Mouse (Mus musculus) erythroblast, embryonic 14.5 days (primary cell): ENCODE results near the gene Gli2. TPM values are rescaled to one million over a fixed set of nuclear protein-coding genes. Genes with fewer than 3 reads are reported as not detected.

Experiments used
- H3K27me3 ChIP-seq: 2 replicates; pipeline ENCODE4 v1.6.1; 2012; ENCODE audit warnings: inconsistent platforms; ENCODE audit not compliant: control insufficient read depth
- H3K36me3 ChIP-seq: 2 replicates; pipeline ENCODE4 v1.6.1; 2012; ENCODE audit warnings: mild to moderate bottlenecking, inconsistent platforms; ENCODE audit not compliant: control insufficient read depth
- H3K4me1 ChIP-seq: 2 replicates; pipeline ENCODE4 v1.6.1; 2012; ENCODE audit warnings: inconsistent platforms; ENCODE audit not compliant: control insufficient read depth
- H3K4me3 ChIP-seq: replicated peaks from 2 replicates; pipeline ENCODE3; 2012; ENCODE audit warnings: moderate library complexity, mild to moderate bottlenecking, inconsistent platforms
- H3K9me3 ChIP-seq: 2 replicates; pipeline ENCODE4 v1.6.1; 2012; ENCODE audit warnings: low read length, inconsistent platforms, mixed read lengths; ENCODE audit not compliant: control insufficient read depth
- GATA1 ChIP-seq: IDR thresholded peaks from 2 replicates; pipeline ENCODE4 v1.6.1; 2012; ENCODE audit warnings: low read length, inconsistent platforms, mixed read lengths
- TAL1 ChIP-seq: IDR thresholded peaks from 3 replicates; pipeline ENCODE4 v1.6.1; 2012; ENCODE audit warnings: low read length, inconsistent platforms, mixed read lengths
- polyA plus RNA-seq: library from polyadenylated mRNA; stranded (reverse); fragments of >175 nt; gene quantifications from 2 replicates; pipeline ENCODE4 v1.2.3, GENCODE M21; 2012

Gene Gli2
- polyA plus RNA-seq, 1 experiment, result not detected

DNA sequence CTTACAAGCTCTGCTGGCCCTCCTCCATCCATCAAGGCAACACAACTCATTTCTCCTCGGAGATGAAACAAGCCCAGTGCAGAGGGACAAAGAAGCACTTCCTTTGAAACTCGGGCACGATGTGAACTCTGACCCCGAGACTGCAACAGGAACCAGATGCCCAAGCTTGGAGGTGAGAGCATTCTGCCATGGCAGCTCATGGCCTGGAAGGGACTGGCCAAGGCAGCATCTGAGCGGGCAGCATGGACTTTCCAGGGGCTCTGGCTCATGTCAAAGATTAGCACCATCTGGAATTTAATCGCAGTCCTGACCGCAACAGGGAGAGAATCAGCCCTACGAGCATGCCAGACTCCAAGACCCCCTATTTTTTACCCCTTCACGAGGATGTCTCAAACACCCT, 148.5 kb downstream of the Gli2 start:
- H3K36me3 ChIP-seq, result no peaks in the 10 kb centered on the region
- no peaks in the 10 kb centered on the region for H3K9me3 ChIP-seq
- H3K27me3 ChIP-seq, result no peaks in the 10 kb centered on the region
- TF ChIP-seq GATA1 (no peak), TAL1 (no peak)
- no peaks in the 10 kb centered on the region for H3K4me1 ChIP-seq
- H3K4me3 ChIP-seq, result no peak overlapping the region

DNA sequence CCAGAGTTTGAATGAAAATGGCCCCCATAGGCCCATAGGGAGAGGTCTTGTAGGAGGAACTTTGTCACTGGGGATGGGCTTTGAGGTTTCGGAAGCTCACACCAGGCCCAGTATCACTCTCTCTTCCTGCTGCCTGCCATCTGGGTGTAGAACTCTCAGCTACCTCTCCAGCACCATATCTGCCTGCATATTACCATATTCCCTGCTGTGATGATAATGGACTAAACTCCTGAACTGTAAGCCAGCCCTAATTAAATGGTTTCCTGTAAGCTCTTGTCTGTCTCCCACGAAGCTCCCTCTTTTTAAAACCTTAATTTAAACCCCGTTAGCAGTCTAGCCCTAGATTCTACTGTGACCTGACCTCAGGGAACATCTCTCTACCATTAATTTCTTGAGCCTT, 149.0 kb downstream of the Gli2 start:
- Histone ChIP-seq H3K9me3 (no peaks in the 10 kb centered on the region), H3K4me3 (no peak overlapping the region), H3K4me1 (no peaks in the 10 kb centered on the region), H3K27me3 (no peaks in the 10 kb centered on the region), H3K36me3 (no peaks in the 10 kb centered on the region)
- TF ChIP-seq TAL1 (no peak), GATA1 (no peak)

DNA sequence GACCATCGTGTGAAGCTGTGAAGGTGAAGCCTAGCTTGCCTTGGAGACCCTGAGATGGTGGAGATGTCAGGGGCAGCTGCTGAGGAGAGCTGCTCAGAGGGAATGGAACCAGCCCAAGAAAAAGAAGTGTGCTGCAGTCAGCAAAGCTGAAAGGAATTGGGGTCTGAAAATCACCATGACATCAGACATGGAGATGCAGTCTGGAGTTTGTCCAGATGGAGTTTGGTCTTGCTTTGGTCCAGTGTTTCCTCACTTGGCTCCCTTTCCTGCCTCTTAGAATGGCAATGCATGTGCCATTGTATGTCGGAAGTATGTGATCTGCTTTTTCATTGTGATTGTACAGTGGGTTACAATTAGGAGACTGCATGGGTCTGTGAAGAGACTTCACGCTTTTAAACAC, 149.7 kb downstream of the Gli2 start:
- no peak for TF ChIP-seq TAL1
- TF ChIP-seq GATA1, result no peak
- H3K4me1 ChIP-seq, result no peaks in the 10 kb centered on the region
- no peaks in the 10 kb centered on the region for H3K27me3 ChIP-seq
- no peaks in the 10 kb centered on the region for H3K36me3 ChIP-seq
- no peaks in the 10 kb centered on the region for H3K9me3 ChIP-seq
- no peak overlapping the region for H3K4me3 ChIP-seq

DNA sequence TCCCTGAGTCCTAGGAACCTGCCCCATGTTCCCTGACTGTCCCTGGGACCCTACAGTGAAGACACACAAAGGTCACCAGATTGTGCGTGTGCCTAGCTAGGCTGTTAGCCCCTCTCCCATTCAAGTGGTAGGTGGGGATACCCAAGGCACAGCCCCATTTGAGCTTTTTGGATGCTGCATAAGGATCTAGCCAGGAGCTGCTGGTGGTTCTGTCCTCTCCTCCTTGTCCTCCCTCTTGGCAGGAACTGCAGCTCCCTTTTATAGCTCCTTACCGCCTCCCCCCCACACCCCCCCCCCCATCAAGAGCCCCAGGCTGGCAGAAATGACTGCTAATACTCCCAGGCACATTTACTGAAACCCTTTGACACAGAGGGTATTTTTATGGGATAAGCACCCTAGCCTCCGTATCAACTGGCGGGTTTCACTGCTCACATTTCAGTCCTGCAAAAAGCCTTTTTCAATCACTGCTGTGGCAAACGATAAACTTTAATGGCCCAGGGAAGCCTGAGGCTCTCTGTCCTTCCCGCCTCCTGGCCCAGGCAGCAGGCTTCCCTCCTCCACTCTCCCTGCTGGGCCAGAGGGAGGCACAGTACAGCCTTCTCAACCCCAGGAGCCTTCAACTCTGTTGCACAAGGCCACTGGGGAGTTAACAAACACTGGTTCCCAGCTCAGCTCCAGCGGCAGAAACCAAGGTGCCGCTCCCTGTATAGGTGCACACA, 151.4 kb downstream of the Gli2 start:
- no peaks in the 10 kb centered on the region for H3K36me3 ChIP-seq
- H3K9me3 ChIP-seq, result no peaks in the 10 kb centered on the region
- H3K4me3 ChIP-seq, result no peak overlapping the region
- TF ChIP-seq TAL1, result no peak
- TF ChIP-seq GATA1, result no peak
- H3K27me3 ChIP-seq, result no peaks in the 10 kb centered on the region
- H3K4me1 ChIP-seq, result no peaks in the 10 kb centered on the region

DNA sequence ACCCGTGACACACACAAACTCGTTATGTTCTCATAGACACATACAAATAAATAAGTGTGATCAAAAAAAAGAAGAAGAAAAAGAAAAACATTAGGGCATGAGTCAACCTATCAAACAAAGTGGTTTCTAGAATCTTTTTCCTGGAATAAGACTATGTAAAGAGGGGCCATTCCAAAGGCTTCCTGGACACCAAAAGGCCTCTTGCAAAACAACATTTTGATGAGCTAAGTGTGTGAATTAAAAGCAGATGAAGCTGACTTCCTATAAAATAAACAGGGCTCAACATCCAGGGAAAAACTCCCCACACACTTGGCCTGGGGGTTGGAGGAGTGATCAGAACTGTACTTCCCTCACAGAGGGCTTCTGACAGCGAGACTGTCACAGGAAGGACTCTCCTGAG, 155.1 kb downstream of the Gli2 start:
- H3K4me3 ChIP-seq, result no peak overlapping the region
- no peaks in the 10 kb centered on the region for H3K4me1 ChIP-seq
- H3K36me3 ChIP-seq, result no peaks in the 10 kb centered on the region
- no peaks in the 10 kb centered on the region for H3K9me3 ChIP-seq
- no peaks in the 10 kb centered on the region for H3K27me3 ChIP-seq
- no peak for TF ChIP-seq TAL1
- no peak for TF ChIP-seq GATA1

DNA sequence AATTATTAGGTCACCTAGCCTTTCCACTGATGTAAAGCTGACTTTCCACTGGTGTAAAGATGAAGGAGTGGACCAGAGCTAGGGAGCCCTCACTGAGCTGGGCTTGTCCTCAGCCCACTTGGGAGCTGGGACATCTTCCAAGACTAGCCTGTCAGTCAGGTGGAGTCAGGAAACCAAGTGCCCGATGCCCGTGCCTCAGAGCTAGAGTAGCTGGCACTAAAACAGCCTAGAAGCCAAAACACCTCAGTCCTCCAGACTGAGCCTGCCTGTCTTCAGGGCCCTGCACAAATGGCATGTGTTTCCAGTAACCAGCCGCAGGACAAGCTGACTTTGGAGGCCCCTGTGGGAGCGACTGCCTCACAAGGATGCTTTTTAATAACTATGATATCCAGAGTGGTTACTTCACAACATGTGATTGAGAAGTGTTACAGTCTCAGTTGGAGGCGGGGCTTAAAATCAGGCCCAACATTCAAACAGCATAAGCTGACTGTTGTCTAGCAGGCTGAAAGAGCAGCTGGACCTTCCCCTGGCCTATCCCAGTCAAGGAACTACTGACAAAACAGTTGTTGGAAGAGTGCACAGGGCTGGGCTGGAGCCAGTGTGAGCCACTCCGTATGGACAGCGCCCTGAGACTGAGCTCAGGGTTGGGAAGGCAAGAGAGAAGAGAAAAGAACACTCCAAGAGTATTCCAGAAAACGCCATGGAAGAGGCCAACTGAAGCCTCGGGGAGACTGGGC, 158.2 kb downstream of the Gli2 start:
- no peaks in the 10 kb centered on the region for H3K4me1 ChIP-seq
- no peak for TF ChIP-seq TAL1
- no peak for TF ChIP-seq GATA1
- H3K4me3 ChIP-seq, result no peak overlapping the region
- no peaks in the 10 kb centered on the region for H3K9me3 ChIP-seq
- no peaks in the 10 kb centered on the region for H3K36me3 ChIP-seq
- no peaks in the 10 kb centered on the region for H3K27me3 ChIP-seq

DNA sequence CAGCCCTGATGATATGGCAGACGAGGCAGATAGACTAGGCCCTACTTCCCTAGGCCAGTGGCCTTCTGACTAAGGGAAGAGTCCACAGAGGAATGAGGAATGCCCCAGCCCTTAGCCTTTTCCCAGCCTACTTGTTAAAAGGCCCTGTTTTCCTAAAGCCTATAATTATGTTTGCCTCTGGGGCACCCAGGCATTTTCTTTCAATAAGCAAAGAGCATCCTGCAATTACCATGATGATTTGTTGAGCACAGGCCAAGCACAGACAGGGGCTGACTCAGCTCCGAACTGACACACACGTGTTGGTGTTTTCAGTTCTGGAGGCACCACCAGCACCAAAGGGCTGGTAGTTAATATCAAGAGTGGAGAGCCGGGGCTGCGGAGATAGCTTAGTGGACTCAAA, 162.0 kb downstream of the Gli2 start:
- H3K9me3 ChIP-seq, result no peaks in the 10 kb centered on the region
- H3K27me3 ChIP-seq, result no peaks in the 10 kb centered on the region
- no peaks in the 10 kb centered on the region for H3K4me1 ChIP-seq

DNA sequence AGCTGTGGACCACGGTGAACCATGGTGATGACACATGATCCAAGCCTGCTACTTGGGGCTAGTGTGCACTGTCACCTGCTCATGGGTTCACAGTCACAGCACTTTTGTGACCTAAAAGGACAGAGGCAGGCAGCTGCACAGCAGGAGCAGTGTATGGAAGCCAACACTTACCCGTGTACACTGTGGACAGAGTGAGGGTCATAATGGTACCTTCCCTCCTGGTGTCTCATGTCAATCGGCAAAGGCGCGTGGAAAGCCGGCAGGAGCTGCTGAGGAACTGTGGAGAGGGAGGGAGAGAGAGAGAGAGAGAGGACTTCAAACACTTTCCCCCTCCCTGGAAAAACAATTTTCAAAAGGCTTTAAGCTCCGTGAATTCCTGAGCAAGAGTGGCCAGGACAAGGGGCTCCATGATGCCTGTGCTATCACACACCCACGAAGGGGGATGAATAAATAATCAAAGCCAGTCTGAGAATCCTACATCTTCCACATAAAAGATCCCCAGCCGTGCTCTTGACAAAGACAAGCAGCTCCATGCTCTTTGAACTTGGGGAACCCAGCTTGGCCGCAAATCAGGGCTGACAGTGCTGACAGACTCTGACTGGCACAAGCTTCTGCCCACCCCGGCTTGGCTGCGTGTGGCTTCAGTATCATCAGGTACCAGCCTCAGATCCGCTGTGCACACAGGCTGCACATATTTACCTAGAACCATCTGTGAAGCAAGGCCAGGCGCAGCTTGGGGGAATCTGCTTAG, 163.1 kb downstream of the Gli2 start:
- TF ChIP-seq GATA1, result no peak
- TF ChIP-seq TAL1, result no peak
- no peaks in the 10 kb centered on the region for H3K9me3 ChIP-seq
- no peaks in the 10 kb centered on the region for H3K27me3 ChIP-seq
- no peaks in the 10 kb centered on the region for H3K4me1 ChIP-seq
- H3K4me3 ChIP-seq, result no peak overlapping the region
- no peaks in the 10 kb centered on the region for H3K36me3 ChIP-seq

More for the DNA sequence above, 162.0 kb downstream of the Gli2 start:
- Histone ChIP-seq H3K36me3 (no peaks in the 10 kb centered on the region), H3K4me3 (no peak overlapping the region)
- TF ChIP-seq GATA1, result no peak
- TF ChIP-seq TAL1, result no peak

DNA sequence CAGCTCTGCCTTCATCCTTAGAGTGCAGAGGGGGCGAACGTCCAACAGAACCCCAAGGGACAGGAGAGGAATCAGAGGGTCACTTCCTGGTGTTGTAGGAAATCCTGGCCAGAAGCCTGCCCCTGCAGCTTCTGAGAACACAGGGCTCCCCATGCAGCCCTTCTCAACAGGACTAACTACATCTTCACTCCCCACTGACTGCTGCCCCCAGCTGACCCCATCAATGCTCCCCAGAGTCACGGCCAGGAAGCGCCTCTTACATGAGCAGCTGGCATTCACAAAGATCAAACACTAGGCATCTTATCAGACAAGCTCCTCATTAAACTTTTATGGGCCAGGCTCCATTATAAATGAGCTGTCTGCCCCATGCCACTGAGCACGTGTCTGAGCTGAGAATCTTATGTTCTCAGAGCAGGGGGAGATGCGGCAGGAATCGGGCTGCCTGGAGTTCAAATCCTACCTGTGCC, 172.6 kb downstream of the Gli2 start:
- Histone ChIP-seq H3K4me1 (no peaks in the 10 kb centered on the region), H3K4me3 (no peak overlapping the region), H3K27me3 (no peaks in the 10 kb centered on the region; the same call in 1 of the 2 replicates), H3K9me3 (no peaks in the 10 kb centered on the region), H3K36me3 (no peaks in the 10 kb centered on the region)
- TF ChIP-seq TAL1, result no peak
- TF ChIP-seq GATA1, result no peak
